Mouse (Mus musculus): Measurements from ENCODE around the gene Kap. TPM values are rescaled to one million over a fixed set of nuclear protein-coding genes. Genes with fewer than 3 reads are reported as not detected.

Gene Kap
- polyA plus RNA-seq (2017; shearing (Covaris generic)), result 1 to 10 TPM in 1 of 2 experiments, under 1 TPM in 1; 0.24 to 1.5 TPM

GRCm38 (mm10) chr6:133853526-133853925 is at the start of gene Kap:
Gene Kap, minus strand, starts transcription at chr6:133853762.

Other genes starting within 250 kb of the Kap start
- 10 to 100 TPM; 22.9 to 26.0 TPM for gene Etv6, start 181.9 kb upstream of the Kap start, polyA plus RNA-seq (2017; shearing (Covaris generic))